Mouse (Mus musculus): ENCODE measurements at regions not wholly inside any gene's neighbourhood (a gene's known extent, or its start where the extent isn't known, plus 50 kb on each side); places are given as distances from the start of the nearest gene placed in this dataset.

- ATAC-seq (replicated peaks; ENCODE audit: low read depth, poor library complexity, severe bottlenecking) = no peak
Measured at GRCm38 (mm10) chr12:106939381-106939780, 549.1 kb upstream of the 3110018I06Rik start.

GRCm38 (mm10) chr12:106943874-106944273, 544.6 kb upstream of the 3110018I06Rik start:
- ATAC-seq (replicated peaks; ENCODE audit: low read depth, poor library complexity, severe bottlenecking) = no peak

- no peak for ATAC-seq (replicated peaks; ENCODE audit: low read depth, poor library complexity, severe bottlenecking)
Measured at GRCm38 (mm10) chr12:106952621-106953020, 535.8 kb upstream of the 3110018I06Rik start.

- no peak for ATAC-seq (replicated peaks; ENCODE audit: low read depth, poor library complexity, severe bottlenecking)
Measured at GRCm38 (mm10) chr12:106955778-106956177, 532.7 kb upstream of the 3110018I06Rik start.

- ATAC-seq (replicated peaks; ENCODE audit: low read depth, poor library complexity, severe bottlenecking) = no peak
Measured at GRCm38 (mm10) chr12:106956266-106956665, 532.2 kb upstream of the 3110018I06Rik start.

GRCm38 (mm10) chr12:106961991-106962390, 526.4 kb upstream of the 3110018I06Rik start:
- no peak for ATAC-seq (replicated peaks; ENCODE audit: low read depth, poor library complexity, severe bottlenecking)

GRCm38 (mm10) chr12:106963762-106964161, 524.7 kb upstream of the 3110018I06Rik start:
- ATAC-seq (replicated peaks; ENCODE audit: low read depth, poor library complexity, severe bottlenecking) = no peak

GRCm38 (mm10) chr12:106969873-106970272, 518.6 kb upstream of the 3110018I06Rik start:
- ATAC-seq (replicated peaks; ENCODE audit: low read depth, poor library complexity, severe bottlenecking) = no peak

GRCm38 (mm10) chr12:106992421-106992820, 496.0 kb upstream of the 3110018I06Rik start:
- no peak for ATAC-seq (replicated peaks; ENCODE audit: low read depth, poor library complexity, severe bottlenecking)

- ATAC-seq (replicated peaks; ENCODE audit: low read depth, poor library complexity, severe bottlenecking) = no peak
Measured at GRCm38 (mm10) chr12:106993011-106993410, 495.4 kb upstream of the 3110018I06Rik start.

- no peak for ATAC-seq (replicated peaks; ENCODE audit: low read depth, poor library complexity, severe bottlenecking)
Measured at GRCm38 (mm10) chr12:107010995-107011786, 477.2 kb upstream of the 3110018I06Rik start.

GRCm38 (mm10) chr12:107016801-107017200, 471.6 kb upstream of the 3110018I06Rik start:
- ATAC-seq (replicated peaks; ENCODE audit: low read depth, poor library complexity, severe bottlenecking) = no peak

GRCm38 (mm10) chr12:107021806-107022205, 466.6 kb upstream of the 3110018I06Rik start:
- no peak for ATAC-seq (replicated peaks; ENCODE audit: low read depth, poor library complexity, severe bottlenecking)

GRCm38 (mm10) chr12:107026821-107027220, 461.6 kb upstream of the 3110018I06Rik start:
- no peak for ATAC-seq (replicated peaks; ENCODE audit: low read depth, poor library complexity, severe bottlenecking)

GRCm38 (mm10) chr12:107027842-107028549, 460.4 kb upstream of the 3110018I06Rik start:
- ATAC-seq (replicated peaks; ENCODE audit: low read depth, poor library complexity, severe bottlenecking) = no peak

- no peak for ATAC-seq (replicated peaks; ENCODE audit: low read depth, poor library complexity, severe bottlenecking)
Measured at GRCm38 (mm10) chr12:107028985-107029384, 459.4 kb upstream of the 3110018I06Rik start.

GRCm38 (mm10) chr12:107036357-107036756, 452.1 kb upstream of the 3110018I06Rik start:
- ATAC-seq (replicated peaks; ENCODE audit: low read depth, poor library complexity, severe bottlenecking) = no peak

- ATAC-seq (replicated peaks; ENCODE audit: low read depth, poor library complexity, severe bottlenecking) = no peak
Measured at GRCm38 (mm10) chr12:107041927-107042652, 446.3 kb upstream of the 3110018I06Rik start.

GRCm38 (mm10) chr12:107046496-107046895, 441.9 kb upstream of the 3110018I06Rik start:
- no peak for ATAC-seq (replicated peaks; ENCODE audit: low read depth, poor library complexity, severe bottlenecking)

GRCm38 (mm10) chr12:107047059-107047531, 441.3 kb upstream of the 3110018I06Rik start:
- no peak for ATAC-seq (replicated peaks; ENCODE audit: low read depth, poor library complexity, severe bottlenecking)

Measured in common myeloid progenitor, adult 5-6 weeks (primary cell).